Comparison of ENCODE assay signal across 8 mouse cellular contexts in the genomic region with DNA sequence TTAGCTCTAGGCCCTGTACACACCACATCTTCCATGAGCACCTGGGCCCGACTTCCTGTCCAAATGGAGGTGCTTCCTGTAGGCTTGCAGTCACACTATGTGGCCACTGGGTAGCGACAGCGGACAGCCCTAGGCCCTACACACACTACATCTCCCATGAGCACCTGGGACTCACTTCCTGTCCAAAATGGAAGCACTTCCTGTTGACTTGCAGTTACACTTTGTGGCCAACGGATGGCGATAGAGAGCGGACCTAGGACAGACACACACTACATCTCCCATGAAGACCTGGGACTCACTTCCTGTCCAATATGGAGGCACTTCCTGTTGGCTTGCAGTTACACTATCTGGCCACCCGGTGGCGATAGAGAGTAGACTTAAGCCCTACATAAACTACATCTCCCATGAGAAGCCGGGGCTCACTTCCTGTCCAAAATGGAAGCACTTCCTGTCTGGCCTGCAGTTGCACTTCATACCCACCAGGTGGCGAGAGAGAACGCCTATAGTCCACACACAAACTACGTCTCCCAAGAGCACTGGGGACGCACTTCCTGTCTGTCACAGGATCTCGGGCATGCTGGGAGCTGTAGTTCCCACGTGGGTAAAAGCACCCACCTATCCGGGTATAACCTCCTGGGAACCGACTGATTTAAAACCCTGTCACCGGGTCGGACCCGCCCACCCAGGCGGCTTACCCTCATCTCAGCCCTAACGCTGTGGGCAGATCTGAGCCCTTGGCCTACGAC.
A peak's percentile ranks its signal among the peaks of the same experiment; 100 is the strongest.
DNase-seq lines count a peak whose midpoint lies in the region; ATAC-seq and TF ChIP-seq lines count a peak whose summit lies in the region.

No protein-coding gene starts in this region.

- peak overlapping the region; percentile 35 for H3K4me3 ChIP-seq in forebrain, embryonic 10.5 days
- peak overlapping the region; percentile 43 for H3K4me3 ChIP-seq in heart, embryonic 15.5 days
- peak overlapping the region; percentile 31 to 50; a peak in 3 of 4 replicates for H3K4me3 ChIP-seq in liver, embryonic 14.5 days (ENCODE audit: insufficient read depth in 1 of 2, low read depth in 2 of 2, low read length in 2 of 2)
- no peak overlapping the region for H3K4me3 ChIP-seq in neural tube, embryonic 11.5 days (ENCODE audit: low read depth, low read length)
- H3K4me3 ChIP-seq in stomach, postnatal 0 days (ENCODE audit: low read depth, low read length) = 0 out of 2 replicates have a peak overlapping the region, but pooled peaks have one; percentile 15

- H3K9me3 ChIP-seq in forebrain, embryonic 10.5 days = peaks cover 6% of the 10 kb centered on the region; the same call in 1 of the 2 replicates
- H3K9me3 ChIP-seq in heart, embryonic 15.5 days (replicated peaks) = no peaks in the 10 kb centered on the region
- H3K9me3 ChIP-seq in liver, embryonic 14.5 days (ENCODE audit: control insufficient read depth, low read length) = no peaks in the 10 kb centered on the region; the same call in 1 of the 2 replicates
- no peaks in the 10 kb centered on the region for H3K9me3 ChIP-seq in neural tube, embryonic 11.5 days (ENCODE audit: control insufficient read depth, low read length)
- no peaks in the 10 kb centered on the region for H3K9me3 ChIP-seq in stomach, postnatal 0 days (ENCODE audit: control insufficient read depth, low read length)

- DNase-seq in CD8-positive naive resting alpha-beta T cell, adult 2 months (ENCODE audit: low read depth in 2 of 2, low spot score in 2 of 2) = peak; percentile 82 to 88
- DNase-seq in c-Kit-positive CD71-negative TER-119-negative erythroid progenitor cells, embryonic 14.5 days (ENCODE audit: low read depth) = peak; percentile 91
- peak; percentile 91 for DNase-seq in forebrain, embryonic 10.5 days (ENCODE audit: extremely low spot score, low spot score)
- peak; percentile 87 to 95 for DNase-seq in kidney, postnatal 25 days
- DNase-seq in liver, embryonic 14.5 days (ENCODE audit: low read depth in 3 of 3, low spot score in 3 of 3) = peak; percentile 89 to 91 (median 91)
- DNase-seq in neural tube, embryonic 11.5 days (ENCODE audit: low spot score) = peak; percentile 91
- DNase-seq in stomach, postnatal 0 days (ENCODE audit: low spot score) = peak; percentile 89

- WGBS in forebrain, embryonic 10.5 days = 12% methylated on average over 23 of the region's 23 CpGs
- WGBS in heart, embryonic 15.5 days = 11% methylated on average over 23 of the region's 23 CpGs
- WGBS in liver, embryonic 14.5 days (ENCODE audit: insufficient replicate concordance) = 7% methylated on average over 23 of the region's 23 CpGs
- 10% methylated on average over 23 of the region's 23 CpGs for WGBS in neural tube, embryonic 11.5 days
- WGBS in stomach, postnatal 0 days = 8% methylated on average over 23 of the region's 23 CpGs

- peak; percentile 96 for ATAC-seq in heart, embryonic 15.5 days (replicated peaks; ENCODE audit: insufficient number of reproducible peaks, insufficient read depth, low FRiP score, low read depth)
- peak; percentile 96 for ATAC-seq in liver, embryonic 14.5 days (ENCODE audit: insufficient read depth)
- ATAC-seq in neural tube, embryonic 11.5 days (ENCODE audit: insufficient read depth, low FRiP score, low TSS enrichment) = peak; percentile 97
- peak; percentile 98 for ATAC-seq in stomach, postnatal 0 days (ENCODE audit: low FRiP score, low TSS enrichment)

- H3K9ac ChIP-seq in heart, embryonic 15.5 days = no peak overlapping the region
- no peak overlapping the region for H3K9ac ChIP-seq in liver, embryonic 14.5 days (replicated peaks)
- no peak overlapping the region for H3K9ac ChIP-seq in neural tube, embryonic 11.5 days (ENCODE audit: low read length)
- no peak overlapping the region for H3K9ac ChIP-seq in stomach, postnatal 0 days (ENCODE audit: low read length)

- H3K4me1 ChIP-seq in forebrain, embryonic 10.5 days = no peaks in the 10 kb centered on the region
- H3K4me1 ChIP-seq in heart, embryonic 15.5 days (replicated peaks) = no peaks in the 10 kb centered on the region
- no peaks in the 10 kb centered on the region for H3K4me1 ChIP-seq in liver, embryonic 14.5 days (replicated peaks; ENCODE audit: control insufficient read depth in 2 of 2, insufficient read depth in 2 of 2, low read length in 1 of 2)
- no peaks in the 10 kb centered on the region for H3K4me1 ChIP-seq in neural tube, embryonic 11.5 days (ENCODE audit: control insufficient read depth, insufficient read depth, low read length)
- no peaks in the 10 kb centered on the region for H3K4me1 ChIP-seq in stomach, postnatal 0 days (replicated peaks; ENCODE audit: control insufficient read depth, insufficient read depth)

- TF ChIP-seq CTCF in liver, embryonic 14.5 days (IDR thresholded peaks at IDR 0.05; ENCODE audit: low read depth) = peak; percentile 92
- TF ChIP-seq CTCF in stomach, postnatal 0 days (IDR thresholded peaks at IDR 0.05; ENCODE audit: low read depth) = peak; percentile 76

- H3K27me3 ChIP-seq in forebrain, embryonic 10.5 days (ENCODE audit: poor library complexity, severe bottlenecking) = no peaks in the 10 kb centered on the region
- H3K27me3 ChIP-seq in heart, embryonic 15.5 days = no peaks in the 10 kb centered on the region
- H3K27me3 ChIP-seq in liver, embryonic 14.5 days (ENCODE audit: control insufficient read depth, insufficient read depth, low read length) = no peaks in the 10 kb centered on the region
- no peaks in the 10 kb centered on the region for H3K27me3 ChIP-seq in neural tube, embryonic 11.5 days (ENCODE audit: control insufficient read depth, insufficient read depth, low read length)
- H3K27me3 ChIP-seq in stomach, postnatal 0 days (ENCODE audit: control insufficient read depth, insufficient read depth, low read length) = no peaks in the 10 kb centered on the region

- no peak for TF ChIP-seq EP300 in liver, embryonic 14.5 days (IDR thresholded peaks at IDR 0.05; ENCODE audit: low read depth)
- no peak for TF ChIP-seq EP300 in stomach, postnatal 0 days (optimal IDR thresholded peaks at IDR 0.05)

- H3K4me2 ChIP-seq in heart, embryonic 15.5 days = peak overlapping the region; percentile 53
- H3K4me2 ChIP-seq in liver, embryonic 14.5 days (ENCODE audit: low read depth) = peak overlapping the region; percentile 57
- 0 out of 2 replicates have a peak overlapping the region, but pooled peaks have one; percentile 7 for H3K4me2 ChIP-seq in neural tube, embryonic 11.5 days (ENCODE audit: low read depth)
- H3K4me2 ChIP-seq in stomach, postnatal 0 days (replicated peaks; ENCODE audit: low read depth) = peak overlapping the region; percentile 37

- no peaks in the 10 kb centered on the region for H3K36me3 ChIP-seq in forebrain, embryonic 10.5 days (replicated peaks)
- no peaks in the 10 kb centered on the region for H3K36me3 ChIP-seq in heart, embryonic 15.5 days
- H3K36me3 ChIP-seq in liver, embryonic 14.5 days (replicated peaks; ENCODE audit: control insufficient read depth, insufficient read depth, low read depth) = no peaks in the 10 kb centered on the region
- no peaks in the 10 kb centered on the region for H3K36me3 ChIP-seq in neural tube, embryonic 11.5 days (ENCODE audit: control insufficient read depth, insufficient read depth, low read length)
- H3K36me3 ChIP-seq in stomach, postnatal 0 days (ENCODE audit: control insufficient read depth, insufficient read depth, low read length) = no peaks in the 10 kb centered on the region

- H3K27ac ChIP-seq in forebrain, embryonic 10.5 days = no peak overlapping the region
- H3K27ac ChIP-seq in heart, embryonic 15.5 days = no peak overlapping the region
- no peak overlapping the region for H3K27ac ChIP-seq in liver, embryonic 14.5 days
- H3K27ac ChIP-seq in neural tube, embryonic 11.5 days (ENCODE audit: low read depth, low read length) = no peak overlapping the region
- H3K27ac ChIP-seq in stomach, postnatal 0 days (replicated peaks) = no peak overlapping the region

Comparison
In these comparisons a context has a peak if more than half of its experiments do, and no peak if none do; other contexts are left out.
1. H3K4me2 ChIP-seq: peak in every context shown above with its lines; median percentile 57 in liver, embryonic 14.5 days; 53 in heart, embryonic 15.5 days; 37 in stomach, postnatal 0 days; 7 in neural tube, embryonic 11.5 days.